Mouse (Mus musculus) naive thymus-derived CD4-positive, alpha-beta T cell, adult 2 months (primary cell): Measurements from ENCODE around the gene Il27.

Source experiments
- DNase-seq: peaks from one replicate; pipeline ENCODE4 v3.0.0-alpha.2; 2011; ENCODE audit warnings: low read depth

Gene Il27

GRCm38 (mm10) chr7:126606611-126607010 lies 11.9 kb upstream of the Il27 start:
- peak; percentile 51 for DNase-seq

DNA sequence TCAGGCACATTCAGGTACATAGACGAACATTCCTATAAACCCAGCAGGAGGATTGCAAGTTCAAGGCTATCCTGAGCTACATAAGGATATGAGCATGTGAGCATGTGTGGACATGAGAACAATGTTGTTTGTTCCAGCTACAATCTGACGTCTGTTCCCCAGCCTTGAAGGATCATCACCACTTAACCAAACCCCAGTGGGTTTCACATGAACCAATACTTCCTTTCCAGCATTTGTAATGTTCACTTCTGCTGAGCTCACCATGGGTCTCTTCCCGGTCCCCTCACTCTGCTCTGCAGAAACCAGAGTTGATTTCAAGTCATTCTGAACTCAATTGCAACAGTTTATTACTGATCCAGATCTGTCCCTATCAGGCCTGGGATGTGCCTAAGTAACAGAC lies 7.9 kb upstream of the Il27 start:
- DNase-seq: no peak

DNA sequence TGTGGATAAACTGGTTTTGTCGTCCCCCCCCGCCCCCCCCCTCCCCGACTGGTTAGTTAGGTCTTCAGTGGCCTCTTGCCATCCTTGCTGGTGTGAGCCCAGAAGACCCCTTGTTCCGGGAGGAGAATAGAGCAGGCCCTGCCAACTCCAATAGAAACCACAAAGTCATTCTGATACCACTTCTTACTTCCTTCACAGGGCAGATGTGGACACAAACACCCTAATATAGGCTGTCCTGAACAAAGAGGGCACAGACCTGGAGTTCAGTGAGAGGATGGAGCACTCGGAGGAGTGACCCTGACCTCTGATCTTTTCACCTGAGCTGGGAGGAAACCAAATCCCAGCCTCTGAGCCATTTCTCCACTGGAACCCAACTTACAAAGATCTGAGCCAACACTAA lies 7.2 kb upstream of the Il27 start:
- DNase-seq: no peak

- DNase-seq: no peak
These were observed 4.2 kb upstream of the Il27 start for GRCm38 (mm10) chr7:126598919-126599318.

DNA sequence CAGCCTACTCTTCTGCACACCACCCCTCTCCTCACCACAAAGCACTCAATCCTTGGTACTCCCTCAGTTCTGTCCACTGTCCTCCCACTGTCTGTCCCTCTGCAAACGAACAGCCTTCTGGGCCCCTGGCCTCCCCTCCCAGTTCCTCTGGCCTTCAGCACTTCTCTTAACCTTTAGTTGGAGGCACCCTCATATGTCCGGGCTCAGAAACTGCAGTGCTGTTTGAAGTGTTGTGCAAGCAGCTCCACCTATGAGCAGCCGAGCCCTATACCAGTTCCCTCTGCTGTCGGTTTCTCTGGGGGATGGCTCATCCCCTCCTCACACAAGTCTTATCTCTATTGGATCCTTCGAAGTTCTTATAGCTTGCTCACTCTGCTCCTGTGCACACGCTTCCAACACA lies 1.7 kb upstream of the Il27 start:
- DNase-seq: no peak

DNA sequence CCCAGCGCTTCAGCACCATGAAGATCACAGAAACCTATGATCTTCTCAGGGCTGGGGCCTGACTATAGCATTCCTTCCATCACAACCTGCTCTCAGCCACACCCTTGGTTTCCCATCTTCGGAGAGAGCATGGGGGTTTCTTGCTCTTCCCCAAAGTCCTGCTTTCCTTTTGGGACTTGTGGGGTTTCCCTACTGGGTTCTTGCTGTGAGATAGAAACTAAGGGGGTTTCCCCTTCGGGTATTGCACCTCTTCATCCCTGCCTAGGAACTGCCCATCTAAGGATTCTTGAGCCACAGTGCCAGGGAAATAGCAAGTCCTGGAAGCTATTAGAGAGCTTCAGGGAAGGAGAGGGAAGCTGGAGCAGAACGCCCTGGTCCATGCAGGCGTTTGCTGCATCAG lies 1.1 kb upstream of the Il27 start:
- DNase-seq: no peak

DNA sequence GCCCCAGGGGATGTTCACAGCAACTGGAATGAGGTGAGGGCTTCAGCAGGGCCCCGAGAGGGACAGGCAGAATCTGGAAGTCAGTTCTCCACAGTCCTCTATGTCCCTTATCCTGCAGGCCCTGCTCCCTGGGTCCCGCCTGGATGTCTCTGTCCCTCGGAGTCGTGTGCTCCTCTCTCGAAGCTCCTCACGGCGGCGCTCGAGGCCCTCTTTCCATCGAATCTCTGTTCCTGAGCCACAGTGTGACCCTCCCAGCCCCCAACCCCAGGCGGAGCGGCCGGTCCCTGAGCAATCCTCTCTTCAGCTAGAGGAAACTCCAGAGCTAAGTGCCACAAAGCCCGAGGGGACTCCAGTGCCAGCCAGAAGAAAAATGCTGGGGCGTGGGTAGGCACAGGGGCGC lies 7.0 kb downstream of the Il27 start:
- no peak for DNase-seq

DNA sequence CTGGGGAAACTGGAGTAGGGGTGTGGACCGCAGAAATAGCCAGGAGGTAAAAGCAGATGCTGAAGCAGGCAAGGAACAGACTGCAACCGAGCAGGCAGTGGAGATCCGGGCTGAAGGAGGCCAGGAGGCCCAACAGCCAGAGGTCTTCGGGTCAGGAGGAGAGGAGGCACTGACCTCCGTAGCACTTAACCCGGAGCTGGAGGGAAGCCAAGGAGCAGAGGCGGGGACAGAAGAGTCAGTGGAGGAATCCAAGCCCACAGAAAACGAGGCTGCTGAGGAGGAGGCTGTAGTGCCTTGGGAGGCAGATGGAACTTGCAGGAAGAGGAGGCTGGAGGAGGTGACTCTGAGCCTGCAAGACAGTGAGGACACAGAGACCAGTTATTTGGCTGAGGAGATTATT lies 7.9 kb downstream of the Il27 start:
- DNase-seq: no peak

GRCm38 (mm10) chr7:126585717-126586116 lies 9.0 kb downstream of the Il27 start, which contains the start of gene Cln3:
TSS of gene Cln3 (minus strand) at chr7:126585817.
- no peak for DNase-seq

- peak; percentile 61 for DNase-seq
These were observed 10.2 kb downstream of the Il27 start, which contains the start of gene Apobr for GRCm38 (mm10) chr7:126584506-126584977. TSS of gene Apobr (plus strand) at chr7:126584942.

DNA sequence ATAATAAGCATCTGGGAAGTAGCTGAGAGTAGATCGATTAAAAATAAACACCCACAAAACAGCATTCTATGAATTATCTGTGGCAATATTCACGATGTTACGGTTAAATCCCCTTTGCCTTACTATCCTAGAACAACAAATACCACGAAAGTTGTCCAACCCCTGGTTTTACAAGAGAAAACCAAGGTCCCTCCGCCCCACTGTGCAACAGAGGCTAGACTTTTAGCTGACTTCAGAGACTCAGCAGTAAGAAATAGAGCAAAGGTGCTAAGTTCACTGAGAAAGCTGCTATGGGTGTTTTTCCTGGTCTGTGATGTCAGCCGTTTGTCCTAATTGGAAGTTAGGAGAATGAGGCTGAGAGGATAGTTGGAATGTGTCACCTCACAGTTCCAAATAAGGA lies 11.0 kb downstream of the Il27 start:
- no peak for DNase-seq

DNA sequence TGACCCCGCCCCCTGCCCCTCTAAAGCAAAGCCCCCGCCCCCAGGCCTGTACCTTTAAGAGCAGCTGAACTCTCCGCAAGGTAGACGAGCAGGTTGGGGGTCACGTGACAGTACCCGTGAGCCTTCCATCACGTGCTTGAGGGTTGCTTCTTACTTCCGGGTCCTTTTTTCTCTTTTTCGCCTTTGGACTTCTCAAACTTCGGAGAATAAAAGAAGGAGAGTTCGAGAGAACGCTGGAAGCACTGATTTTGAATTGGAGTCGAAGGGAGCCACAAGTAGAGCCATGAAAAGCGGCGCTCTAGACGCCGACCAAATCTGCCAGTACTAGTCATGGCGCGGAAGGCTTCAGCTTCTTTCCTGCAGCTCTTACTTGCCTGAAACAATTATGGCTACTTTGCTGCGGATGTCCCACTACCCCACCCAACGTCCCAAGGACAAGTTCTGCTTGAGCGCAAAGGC lies 11.5 kb downstream of the Il27 start:
- DNase-seq: peak; percentile 93

- DNase-seq: no peak
These were observed 12.0 kb downstream of the Il27 start for GRCm38 (mm10) chr7:126582759-126583158.

DNA sequence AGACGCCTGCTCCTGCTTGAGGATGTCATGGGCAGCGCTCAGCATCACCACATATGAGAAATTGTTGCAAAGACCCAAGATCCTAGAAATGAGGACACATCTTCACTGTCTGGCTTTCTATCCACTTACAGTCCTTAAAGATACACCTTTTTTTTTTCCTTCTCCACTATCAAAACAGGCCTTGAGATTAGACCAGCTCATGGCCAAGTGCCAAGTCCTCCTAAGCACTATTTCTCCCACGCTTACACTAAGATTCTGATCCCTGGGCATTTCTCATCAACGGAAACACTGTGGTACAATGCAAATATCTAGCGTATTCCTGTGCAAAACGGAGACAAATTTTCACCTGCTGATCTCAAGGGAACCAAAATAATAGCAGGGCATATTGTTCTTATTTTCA lies 13.1 kb downstream of the Il27 start:
- no peak for DNase-seq

DNA sequence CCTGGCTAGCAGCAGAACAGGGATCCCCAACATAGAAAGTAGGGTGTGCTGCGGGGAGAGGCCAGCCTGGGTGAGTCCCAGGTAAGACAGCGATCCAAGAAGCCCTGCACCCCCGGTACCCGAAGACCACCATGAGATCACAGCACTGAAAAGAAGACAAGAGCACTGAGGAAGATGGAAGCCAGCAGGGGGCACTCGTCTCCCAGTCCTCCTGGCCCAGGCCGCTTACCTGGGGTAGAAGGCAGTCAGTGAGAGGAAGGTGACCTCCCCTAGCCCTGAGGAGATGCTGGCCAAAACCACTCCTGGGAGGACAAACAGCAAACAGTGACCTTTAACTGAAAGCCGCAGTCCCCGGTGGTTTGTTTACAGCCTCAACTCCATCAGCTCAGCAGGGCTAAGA lies 15.6 kb downstream of the Il27 start:
- DNase-seq: peak; percentile 65

DNA sequence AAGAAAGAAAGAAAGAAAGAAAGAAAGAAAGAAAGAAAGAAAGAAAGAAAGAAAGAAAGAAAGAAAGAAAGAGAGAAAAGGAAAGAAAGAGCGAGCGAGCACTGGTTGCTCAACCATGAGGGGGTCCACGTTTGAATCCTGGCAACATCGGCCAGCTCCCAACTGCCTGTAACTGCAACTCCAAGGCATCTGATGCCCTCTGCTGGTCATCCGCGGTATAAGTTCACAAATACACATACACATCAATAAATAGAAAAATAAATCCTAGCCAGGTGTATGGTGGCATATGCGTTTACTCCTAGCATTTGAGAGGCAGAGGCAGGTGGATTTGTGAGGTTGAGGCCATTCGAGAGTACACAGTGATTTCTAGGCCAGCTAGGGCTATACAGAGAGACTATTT lies 17.8 kb downstream of the Il27 start:
- DNase-seq: peak; percentile 73

DNA sequence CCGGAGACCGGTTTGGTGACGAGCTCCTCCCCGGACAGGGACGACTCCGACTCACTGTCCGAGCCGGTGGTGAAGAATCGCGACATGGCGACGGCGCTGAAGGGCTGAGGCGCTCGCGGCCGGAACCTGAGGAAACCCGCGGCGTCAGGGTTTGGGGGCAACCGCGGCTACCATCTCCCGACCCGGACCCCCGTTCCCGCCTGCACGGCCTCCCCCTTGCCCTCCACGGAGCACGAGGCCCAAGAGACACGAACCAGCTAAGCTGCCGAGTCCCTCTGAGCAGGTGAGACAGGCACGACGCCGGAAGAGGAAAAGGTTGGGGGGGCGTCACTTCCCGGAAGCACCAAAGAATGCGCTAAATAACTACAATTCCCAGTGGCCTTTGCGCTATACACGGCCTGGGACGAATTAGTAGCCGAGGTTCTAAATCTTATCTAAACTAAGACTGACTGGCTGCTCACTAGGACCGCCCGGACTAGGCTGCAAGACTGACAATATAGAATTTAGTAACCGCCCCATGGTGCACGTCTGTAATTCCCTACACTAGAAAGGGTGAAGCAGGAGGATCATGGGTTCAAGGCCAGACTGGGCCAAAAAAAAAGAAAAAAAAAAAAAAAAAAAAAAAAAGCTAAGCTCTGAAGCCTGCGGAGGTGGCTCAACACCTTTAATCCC lies 28.5 kb downstream of the Il27 start, which contains the start of gene Eif3c:
TSS of gene Eif3c (minus strand) at position 318 of the 672 bp plus-strand sequence.
- peak; percentile 91 for DNase-seq

DNA sequence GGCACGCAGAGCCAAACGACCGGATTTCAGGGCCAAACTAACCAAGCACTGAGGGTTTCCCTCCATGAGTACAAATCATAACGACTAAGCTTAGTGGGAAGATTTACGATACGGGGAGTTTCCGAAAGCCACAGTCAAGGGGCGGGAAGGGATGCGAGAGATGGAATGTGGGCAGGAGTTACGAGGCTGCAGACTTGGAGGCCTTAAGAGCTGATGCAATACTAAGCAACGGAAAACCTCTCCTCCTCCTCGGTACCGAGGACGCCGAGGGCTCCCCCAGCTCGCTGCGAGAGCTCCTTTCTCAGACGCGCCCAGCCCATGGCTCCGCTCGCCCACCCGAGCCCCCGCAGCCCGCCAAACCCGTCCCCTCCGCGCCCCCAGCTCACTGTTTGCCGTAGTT lies 29.0 kb downstream of the Il27 start:
- DNase-seq: peak; percentile 42

- no peak for DNase-seq
These were observed 38.1 kb downstream of the Il27 start for GRCm38 (mm10) chr7:126556635-126557034.

GRCm38 (mm10) chr7:126554796-126555195 lies 39.9 kb downstream of the Il27 start:
- peak; percentile 57 for DNase-seq

DNA sequence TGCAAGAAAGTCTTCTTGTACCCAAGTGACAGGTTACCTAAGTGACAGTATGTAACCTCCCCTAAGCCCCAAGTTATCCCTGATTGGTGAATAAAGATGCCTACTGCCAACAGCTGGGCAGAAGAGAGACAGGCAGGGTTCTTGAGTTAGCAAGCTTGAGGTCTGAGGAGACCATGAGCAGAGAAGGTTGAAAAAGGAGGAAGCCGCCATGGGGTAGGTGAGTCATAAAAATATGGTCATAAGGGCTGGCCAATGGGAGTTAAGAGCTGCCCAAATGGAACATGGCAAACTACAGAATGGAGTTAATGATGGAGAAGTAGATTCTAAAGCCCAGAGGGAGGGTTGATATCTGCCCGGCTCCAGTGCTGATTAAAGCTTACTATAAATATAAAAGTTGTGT lies 49.1 kb downstream of the Il27 start:
- DNase-seq: no peak

GRCm38 (mm10) chr7:126541661-126542060 lies 53.1 kb downstream of the Il27 start:
- DNase-seq: no peak
